28 mouse cellular contexts compared by ENCODE assay signal in the genomic region with DNA sequence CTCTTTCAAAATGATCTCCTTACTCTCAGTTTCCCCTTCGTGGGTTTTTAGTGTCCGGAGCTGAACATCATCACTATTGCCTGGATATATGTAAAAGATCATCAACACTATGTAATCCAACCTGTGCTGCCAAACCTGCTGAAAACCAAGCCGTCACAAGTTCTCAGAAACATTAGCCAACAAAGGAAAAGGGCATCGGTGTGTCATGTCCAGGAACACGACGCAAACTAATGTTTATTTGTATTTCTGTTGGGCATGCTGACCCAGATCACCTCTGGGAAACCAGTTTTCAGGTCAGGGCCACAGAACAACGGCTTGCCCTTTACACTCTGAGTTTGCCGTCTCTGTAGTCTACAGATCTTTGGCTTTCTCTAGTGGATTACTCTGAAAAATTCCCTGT.
A peak's percentile ranks its signal among the peaks of the same experiment; 100 is the strongest.
DNase-seq lines count a peak whose midpoint lies in the region; ATAC-seq lines count a peak whose summit lies in the region.
"Had no signal": no experiment of that assay in that cellular context is flagged by ENCODE, and none has a peak within 500 bp of the region (broad histone marks: within the 10 kb centered on the region; RNA-seq: fewer than 3 reads in every experiment).

No protein-coding gene starts in this region.

- no peaks in the 10 kb centered on the region for H3K36me3 ChIP-seq in liver, embryonic 16.5 days (ENCODE audit: control insufficient read depth, insufficient read depth)
- H3K36me3 ChIP-seq: limb, embryonic 12.5 days; lung, embryonic 15.5 days had no signal

- H3K27ac ChIP-seq in liver, embryonic 16.5 days (ENCODE audit: low read length): no peak overlapping the region
- H3K27ac ChIP-seq: heart, embryonic 13.5 days; hindbrain, embryonic 14.5 days; left cerebral cortex, adult 2 months; limb, embryonic 12.5 days; liver, embryonic 14.5 days; lung, embryonic 15.5 days; stomach, postnatal 0 days had no signal

- H3K4me2 ChIP-seq in liver, embryonic 16.5 days (ENCODE audit: low read depth, low read length): no peak overlapping the region
- H3K4me2 ChIP-seq: heart, embryonic 13.5 days; hindbrain, embryonic 14.5 days; limb, embryonic 12.5 days; lung, embryonic 15.5 days; midbrain, embryonic 11.5 days had no signal

- H3K9ac ChIP-seq in liver, embryonic 16.5 days (ENCODE audit: low read depth, low read length): no peak overlapping the region
- H3K9ac ChIP-seq: heart, embryonic 13.5 days; hindbrain, embryonic 14.5 days; limb, embryonic 12.5 days; liver, embryonic 14.5 days; lung, embryonic 15.5 days had no signal

- no peaks in the 10 kb centered on the region for H3K4me1 ChIP-seq in liver, embryonic 16.5 days (ENCODE audit: control insufficient read depth, low read depth, low read length)
- H3K4me1 ChIP-seq: limb, embryonic 12.5 days had no signal

- peak; percentile 50 for DNase-seq in adrenal gland, postnatal 10 days
- DNase-seq in adrenal gland, postnatal 25 days: no peak
- DNase-seq in kidney, postnatal 14 days: peak; percentile 15
- DNase-seq in kidney, postnatal 4 days: no peak
- DNase-seq in liver: no peak
- DNase-seq in skeletal muscle tissue, adult 2 months (ENCODE audit: low read depth, low spot score): peak; percentile 14
- no peak for DNase-seq in c-Kit-positive CD71-positive TER-119-positive erythroid progenitor cells, embryonic 14.5 days (ENCODE audit: low spot score)
- DNase-seq: cerebellum, adult 11 months; cerebellum, adult 9-10 months; cerebellum, postnatal 36 days; heart, postnatal 10 days; right cerebral cortex, postnatal 25 days; spleen, adult 18-20 months; thymus, adult 18-20 months; thymus, postnatal 25 days had no signal

- H3K27me3 ChIP-seq in liver, embryonic 16.5 days (ENCODE audit: control insufficient read depth, insufficient read depth, low read depth, low read length): no peaks in the 10 kb centered on the region
- H3K27me3 ChIP-seq: heart, embryonic 13.5 days; limb, embryonic 12.5 days; lung, embryonic 15.5 days; Patski had no signal

- WGBS in liver, embryonic 16.5 days (ENCODE audit: insufficient replicate concordance): 63% methylated on average over 8 of the region's 8 CpGs

- no peaks in the 10 kb centered on the region for H3K9me3 ChIP-seq in liver, embryonic 16.5 days (replicated peaks; ENCODE audit: control insufficient read depth, low read length)
- H3K9me3 ChIP-seq: heart, embryonic 13.5 days; limb, embryonic 12.5 days; lung, embryonic 15.5 days had no signal

- 0 out of 2 replicates have a peak, but pooled peaks have one; percentile 37 for ATAC-seq in liver, embryonic 16.5 days (ENCODE audit: low read depth)
- ATAC-seq: forebrain, embryonic 14.5 days; intestine, postnatal 0 days; midbrain, embryonic 16.5 days; Patski had no signal

- H3K4me3 ChIP-seq in liver, embryonic 16.5 days (ENCODE audit: low read depth, low read length): no peak overlapping the region
- H3K4me3 ChIP-seq: heart, embryonic 13.5 days; left cerebral cortex, adult 2 months; limb, embryonic 12.5 days; lung, embryonic 15.5 days had no signal

Comparison
In these comparisons a context has a peak if more than half of its experiments do, and no peak if none do; other contexts are left out.
1. DNase-seq: peak in adrenal gland, postnatal 10 days (single experiment), kidney, postnatal 14 days (single experiment) and skeletal muscle tissue, adult 2 months (single experiment); none in adrenal gland, postnatal 25 days (single experiment), kidney, postnatal 4 days (0 of 2), liver (single experiment) and c-Kit-positive CD71-positive TER-119-positive erythroid progenitor cells, embryonic 14.5 days (single experiment).